Mouse (Mus musculus): ENCODE measurements around the gene Tnnc2.

DNA sequence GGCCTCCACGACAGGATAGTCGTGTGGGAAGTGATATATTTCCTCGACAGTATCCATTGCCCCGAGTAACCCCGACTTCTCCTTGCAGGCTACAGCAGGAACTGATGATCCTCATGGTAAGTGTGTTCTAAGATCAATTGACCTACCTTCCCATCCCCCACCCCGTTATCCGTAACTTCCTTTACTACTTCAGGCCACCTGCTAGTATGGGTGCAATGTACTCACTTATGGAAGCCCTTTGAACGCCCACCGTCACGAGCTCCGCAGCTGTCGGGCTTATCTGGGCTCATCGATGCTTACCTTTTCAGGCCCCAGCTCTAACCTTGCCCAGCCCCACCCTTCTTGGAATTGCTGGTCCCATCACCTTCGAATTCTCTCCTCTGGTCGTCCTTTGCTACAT, 9.5 kb downstream of the Tnnc2 start:
- TF ChIP-seq CTCF (IDR thresholded peaks at IDR 0.05; ENCODE audit: extremely low read depth, insufficient read length, insufficient replicate concordance, low read depth, low read length) (no peak), POLR2A (IDR thresholded peaks at IDR 0.05; ENCODE audit: low read depth, low read length) (no peak)

Data from small intestine, adult 2 months (tissue).